Mouse (Mus musculus) testis, postnatal 10 days (tissue): ENCODE data around the gene Hyal4.
A peak's percentile ranks its signal among the peaks of the same experiment; 100 is the strongest.

Source experiments
- DNase-seq: peaks from one replicate; pipeline ENCODE4 v3.0.0; 2021; ENCODE audit warnings: low spot score

Hyal4 gene

DNA sequence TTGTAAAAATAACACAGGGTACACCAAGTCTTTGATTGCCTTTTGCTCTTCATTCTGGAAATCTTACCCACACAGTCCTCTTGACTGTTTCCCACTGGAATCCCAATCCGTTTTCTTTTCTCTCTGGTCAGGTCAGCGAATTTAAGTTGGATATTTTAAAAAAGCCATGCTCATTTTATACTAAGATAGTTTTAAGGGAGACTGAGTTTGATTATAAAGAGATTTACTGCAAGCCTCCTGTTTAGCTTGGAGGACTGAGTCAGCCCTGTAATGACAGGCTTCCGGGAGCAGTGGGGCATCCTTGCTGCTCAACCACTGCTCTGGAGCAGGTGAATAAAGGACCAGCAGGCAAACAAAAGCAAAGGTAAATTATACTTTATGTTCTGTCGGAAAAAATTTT lies at the start of gene Hyal4:
TSS of gene Hyal4 (plus strand) at position 301 of the 400 bp plus-strand sequence.
- no peak for DNase-seq

DNA sequence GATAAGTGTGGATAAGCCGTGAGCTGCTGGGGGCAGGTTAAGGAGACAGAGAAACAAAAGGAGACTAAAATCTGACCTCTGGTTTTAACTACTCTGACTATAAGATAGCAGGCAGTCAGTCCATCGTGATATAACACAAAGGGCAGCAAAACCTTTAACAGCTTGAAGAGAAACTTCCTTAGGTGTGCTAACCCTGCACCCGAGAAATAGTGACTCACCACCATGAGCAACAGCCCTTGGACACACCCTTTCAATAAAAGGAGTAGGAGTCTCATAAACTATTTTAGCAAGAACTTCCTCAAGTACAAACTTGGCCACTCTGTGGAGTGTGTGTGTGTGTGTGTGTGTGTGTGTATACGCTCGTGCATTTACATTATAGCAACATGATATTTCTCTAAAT lies 41.0 kb upstream of the Hyal4 start:
- no peak for DNase-seq

DNA sequence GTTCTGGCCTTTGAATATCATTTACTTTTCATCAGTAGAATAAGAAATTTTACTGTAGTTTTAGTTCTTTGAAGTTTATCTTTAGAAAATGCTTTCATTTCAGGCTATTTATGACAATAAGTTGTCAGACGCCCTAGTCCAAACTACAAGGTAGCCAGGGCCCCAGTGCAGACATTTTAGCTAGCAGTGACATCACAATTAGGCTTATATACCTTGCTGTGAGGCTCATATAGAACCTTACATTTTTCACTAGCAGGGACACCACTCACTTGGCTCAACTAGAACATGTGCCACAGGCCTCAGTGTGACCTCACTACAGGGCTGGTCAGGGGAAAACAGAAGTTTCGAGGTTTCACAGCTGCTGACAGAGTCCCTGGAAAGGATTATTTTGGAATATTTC lies 40.6 kb upstream of the Hyal4 start:
- no peak for DNase-seq

GRCm38 (mm10) chr6:24721317-24722099 lies 26.6 kb upstream of the Hyal4 start:
- DNase-seq = peak; percentile 66

- DNase-seq = no peak
Measured at GRCm38 (mm10) chr6:24728130-24728529, 20.0 kb upstream of the Hyal4 start.

DNA sequence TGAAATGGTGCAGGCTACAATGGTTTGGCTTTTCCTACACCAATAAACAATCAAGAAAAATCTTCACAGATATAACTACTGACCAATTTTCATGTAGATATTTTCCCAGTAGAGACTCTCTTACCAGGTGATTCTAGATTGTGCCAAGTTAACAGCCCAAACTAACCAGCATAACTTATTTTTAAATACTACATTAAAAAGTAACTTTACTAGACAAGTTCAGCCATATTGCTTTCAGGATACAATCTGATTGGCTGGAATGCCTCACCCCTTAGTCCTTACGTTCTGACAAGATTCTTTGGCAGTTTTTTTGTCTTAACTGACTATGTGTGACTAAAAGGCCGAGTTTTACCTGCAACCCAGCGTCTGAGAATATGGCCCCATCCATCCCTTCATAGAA lies 15.2 kb upstream of the Hyal4 start, which contains the start of gene Hyal6:
TSS of gene Hyal6 (plus strand) at position 301 of the 400 bp plus-strand sequence.
- DNase-seq = no peak

GRCm38 (mm10) chr6:24734565-24734964 lies 13.6 kb upstream of the Hyal4 start:
- DNase-seq = no peak

- DNase-seq = no peak
Measured at GRCm38 (mm10) chr6:24759281-24759680, 11.2 kb downstream of the Hyal4 start.

DNA sequence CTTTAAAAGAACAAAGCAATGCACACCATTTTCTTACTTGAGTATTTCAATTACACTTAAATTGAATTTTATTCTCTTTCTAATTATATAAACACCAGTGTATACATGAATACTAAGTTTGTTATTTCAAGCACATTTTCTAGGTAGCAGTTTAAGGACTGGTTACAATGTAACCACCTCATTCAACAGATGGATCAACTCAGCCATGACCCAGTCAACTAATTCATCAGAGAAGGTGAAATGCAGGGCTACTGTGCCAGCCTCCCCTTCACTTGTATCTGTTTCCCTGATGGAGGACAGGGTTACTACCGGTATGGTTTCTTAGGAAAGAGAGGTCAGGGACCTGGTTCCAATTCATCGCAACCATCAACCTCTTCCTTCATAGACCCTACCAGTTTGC lies 18.1 kb downstream of the Hyal4 start:
- no peak for DNase-seq

GRCm38 (mm10) chr6:24779182-24779581 lies 31.1 kb downstream of the Hyal4 start:
- DNase-seq = no peak

GRCm38 (mm10) chr6:24790888-24791287 lies 42.8 kb downstream of the Hyal4 start, which contains the start of gene Spam1:
Gene Spam1 (plus strand): TSS chr6:24791188.
- no peak for DNase-seq
